Mouse (Mus musculus) cerebellum, adult 2 months (tissue): ENCODE results near the gene Rps12-ps3.

Experiments
- CTCF ChIP-seq: fragments of 200-500 bp; IDR thresholded peaks from 2 replicates; pipeline ENCODE4 v1.5.1; 2011; ENCODE audit warnings: low read depth, mild to moderate bottlenecking, control low read depth, low read length, moderate library complexity, borderline replicate concordance; ENCODE audit not compliant: insufficient read depth
- POLR2A ChIP-seq: fragments of 200-500 bp; IDR thresholded peaks from 2 replicates; pipeline ENCODE4 v1.6.1; 2011; ENCODE audit warnings: low read length, control low read depth, borderline replicate concordance; ENCODE audit not compliant: insufficient read depth

GRCm38 (mm10) chr19:59344304-59344711, 22.2 kb downstream of the Rps12-ps3 start:
- TF ChIP-seq CTCF (no peak), POLR2A (no peak)
